Mouse (Mus musculus): ENCODE measurements around the gene Nanp. TPM values are rescaled to one million over a fixed set of nuclear protein-coding genes. Genes with fewer than 3 reads are reported as not detected.

Nanp gene
- polyA plus RNA-seq, 1 experiment, result 7.9 TPM

DNA sequence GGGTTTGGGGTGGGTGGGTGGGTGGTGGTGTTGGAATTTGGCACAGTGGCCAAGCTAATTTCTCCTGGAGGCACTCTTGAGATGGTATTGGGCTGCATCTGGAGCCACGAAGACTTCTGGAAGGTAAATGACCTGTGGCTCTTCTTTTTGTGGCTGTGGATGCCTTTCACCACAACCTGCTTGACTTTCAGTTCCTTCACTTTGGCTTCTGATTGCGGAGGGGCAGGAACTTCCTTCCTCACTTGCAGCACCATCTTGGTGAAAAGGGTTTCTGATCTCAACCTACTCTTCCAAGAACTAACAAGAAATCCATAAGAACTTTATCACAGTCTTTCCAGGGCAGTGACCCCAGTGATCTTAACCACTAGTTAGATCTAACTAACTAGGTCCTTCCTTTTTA, 23.9 kb downstream of the Nanp start:
- Histone ChIP-seq H3K4me3 (replicated peaks) (no peak overlapping the region), H3K27me3 (replicated peaks) (no peaks in the 10 kb centered on the region), H3K4me1 (peaks cover 32% of the 10 kb centered on the region), H3K9me3 (no peaks in the 10 kb centered on the region), H3K36me3 (replicated peaks; ENCODE audit: low read length) (no peaks in the 10 kb centered on the region)
- TF ChIP-seq FLI1 (IDR thresholded peaks at IDR 0.05; ENCODE audit: low read length), result no peak
- TF ChIP-seq GATA1 (IDR thresholded peaks at IDR 0.05; ENCODE audit: borderline replicate concordance, low read length), result no peak

- no peak overlapping the region for H3K4me3 ChIP-seq (replicated peaks)
- H3K4me1 ChIP-seq, result peaks cover 67% of the 10 kb centered on the region
- TF ChIP-seq GATA1 (IDR thresholded peaks at IDR 0.05; ENCODE audit: borderline replicate concordance, low read length) (0 out of 3 replicates have a peak, but pooled peaks have one; percentile 23), FLI1 (IDR thresholded peaks at IDR 0.05; ENCODE audit: low read length) (no peak)
- no peaks in the 10 kb centered on the region for H3K9me3 ChIP-seq
- peaks cover 13% of the 10 kb centered on the region for H3K27me3 ChIP-seq (replicated peaks)
- no peaks in the 10 kb centered on the region for H3K36me3 ChIP-seq (replicated peaks; ENCODE audit: low read length)
Observed at GRCm38 (mm10) chr2:151011273-151011672, 27.9 kb downstream of the Nanp start.

DNA sequence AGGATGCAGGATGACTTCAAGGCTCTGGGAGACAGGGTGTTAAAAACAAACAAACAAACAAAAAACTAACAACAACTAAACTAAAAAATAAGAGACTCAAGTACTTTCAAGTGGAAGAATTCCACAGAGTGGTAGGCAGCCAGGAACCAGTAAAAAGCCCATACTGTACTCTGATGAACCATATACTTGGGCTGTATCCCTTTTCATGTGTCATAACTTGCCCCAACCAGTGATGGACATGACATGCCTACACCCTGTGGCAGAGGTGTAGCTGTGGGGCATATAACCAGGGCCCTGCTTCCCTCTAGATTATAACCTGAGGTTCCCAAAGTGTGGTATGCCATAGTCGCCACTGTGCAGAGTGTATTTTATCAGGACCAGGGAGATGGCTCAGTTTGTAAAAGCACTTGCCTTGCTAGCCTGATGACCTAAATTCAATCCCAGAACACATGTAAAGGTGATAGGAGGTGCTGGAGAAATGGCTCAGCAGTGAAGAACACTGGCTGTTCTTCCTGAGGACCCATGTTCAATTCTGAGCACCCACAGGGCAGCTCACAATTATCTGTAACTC, 29.6 kb downstream of the Nanp start:
- peaks cover 71% of the 10 kb centered on the region for H3K4me1 ChIP-seq
- H3K36me3 ChIP-seq (replicated peaks; ENCODE audit: low read length), result peaks cover 4% of the 10 kb centered on the region
- H3K27me3 ChIP-seq (replicated peaks), result peaks cover 13% of the 10 kb centered on the region
- TF ChIP-seq GATA1 (IDR thresholded peaks at IDR 0.05; ENCODE audit: borderline replicate concordance, low read length), result no peak
- no peak for TF ChIP-seq FLI1 (IDR thresholded peaks at IDR 0.05; ENCODE audit: low read length)
- H3K4me3 ChIP-seq (replicated peaks), result peak overlapping the region; percentile 96
- H3K9me3 ChIP-seq, result no peaks in the 10 kb centered on the region

DNA sequence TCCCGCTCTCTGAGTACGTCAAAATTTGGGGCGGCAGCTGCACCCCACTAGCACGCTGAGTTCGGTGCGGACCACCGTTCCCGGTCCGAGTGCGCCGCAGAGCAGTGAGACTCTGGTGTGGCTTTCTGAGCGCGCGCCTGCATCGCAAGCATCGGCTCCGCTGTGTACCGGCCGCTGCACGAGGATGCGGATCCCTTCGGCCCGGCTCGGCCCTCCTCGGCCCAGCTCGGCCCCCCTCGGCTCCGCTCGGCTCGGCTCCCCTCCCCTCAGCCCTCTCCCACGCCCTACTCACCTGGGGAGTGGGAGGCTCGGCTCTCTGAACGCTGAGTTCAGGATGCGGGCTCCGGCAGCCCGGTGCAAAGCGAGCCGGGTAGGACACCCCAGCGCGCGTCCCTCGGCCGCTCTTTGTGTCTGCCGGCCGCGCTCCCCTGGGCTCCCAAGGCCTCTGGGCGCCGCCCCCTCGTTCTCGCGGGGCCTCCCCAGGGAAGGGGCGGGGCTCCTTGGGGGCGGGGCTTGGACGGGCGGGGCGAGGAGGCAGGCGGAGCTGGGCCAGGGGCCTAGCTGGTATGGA, 30.2 kb downstream of the Nanp start:
- peaks cover 13% of the 10 kb centered on the region for H3K27me3 ChIP-seq (replicated peaks)
- peaks cover 4% of the 10 kb centered on the region for H3K36me3 ChIP-seq (replicated peaks; ENCODE audit: low read length)
- H3K4me1 ChIP-seq, result peaks cover 74% of the 10 kb centered on the region
- H3K4me3 ChIP-seq (replicated peaks), result peak overlapping the region; percentile 96
- TF ChIP-seq FLI1 (IDR thresholded peaks at IDR 0.05; ENCODE audit: low read length) (no peak), GATA1 (IDR thresholded peaks at IDR 0.05; ENCODE audit: borderline replicate concordance, low read length) (no peak)
- no peaks in the 10 kb centered on the region for H3K9me3 ChIP-seq

GRCm38 (mm10) chr2:151008517-151008932, 30.7 kb downstream of the Nanp start:
- H3K9me3 ChIP-seq, result no peaks in the 10 kb centered on the region
- peaks cover 79% of the 10 kb centered on the region for H3K4me1 ChIP-seq
- H3K27me3 ChIP-seq (replicated peaks), result peaks cover 13% of the 10 kb centered on the region
- TF ChIP-seq FLI1 (IDR thresholded peaks at IDR 0.05; ENCODE audit: low read length) (no peak), GATA1 (IDR thresholded peaks at IDR 0.05; ENCODE audit: borderline replicate concordance, low read length) (no peak)
- peaks cover 4% of the 10 kb centered on the region for H3K36me3 ChIP-seq (replicated peaks; ENCODE audit: low read length)
- H3K4me3 ChIP-seq (replicated peaks), result peak overlapping the region; percentile 96

DNA sequence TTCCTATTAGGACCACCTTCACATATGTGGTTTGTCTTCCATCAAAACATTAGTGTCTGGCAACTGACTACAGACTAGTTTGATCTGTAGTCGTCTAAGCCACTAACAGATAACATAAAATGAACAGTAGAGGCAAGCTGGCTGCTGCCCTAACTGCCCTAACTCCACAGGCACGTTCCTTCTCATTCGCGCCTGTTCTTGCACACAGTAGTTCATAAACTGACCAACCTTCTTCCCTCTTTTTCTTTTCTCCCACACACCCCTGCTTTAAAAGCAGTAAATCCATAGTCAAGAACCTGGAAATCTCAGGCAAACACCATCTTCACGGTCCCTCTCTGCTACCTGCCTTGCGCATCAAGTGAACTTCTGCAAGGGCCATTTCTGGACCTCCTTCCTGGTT, 31.2 kb downstream of the Nanp start:
- no peak for TF ChIP-seq FLI1 (IDR thresholded peaks at IDR 0.05; ENCODE audit: low read length)
- no peak for TF ChIP-seq GATA1 (IDR thresholded peaks at IDR 0.05; ENCODE audit: borderline replicate concordance, low read length)
- H3K4me3 ChIP-seq (replicated peaks), result peak overlapping the region; percentile 96
- no peaks in the 10 kb centered on the region for H3K9me3 ChIP-seq
- peaks cover 13% of the 10 kb centered on the region for H3K27me3 ChIP-seq (replicated peaks)
- H3K36me3 ChIP-seq (replicated peaks; ENCODE audit: low read length), result peaks cover 4% of the 10 kb centered on the region
- H3K4me1 ChIP-seq, result peaks cover 78% of the 10 kb centered on the region

DNA sequence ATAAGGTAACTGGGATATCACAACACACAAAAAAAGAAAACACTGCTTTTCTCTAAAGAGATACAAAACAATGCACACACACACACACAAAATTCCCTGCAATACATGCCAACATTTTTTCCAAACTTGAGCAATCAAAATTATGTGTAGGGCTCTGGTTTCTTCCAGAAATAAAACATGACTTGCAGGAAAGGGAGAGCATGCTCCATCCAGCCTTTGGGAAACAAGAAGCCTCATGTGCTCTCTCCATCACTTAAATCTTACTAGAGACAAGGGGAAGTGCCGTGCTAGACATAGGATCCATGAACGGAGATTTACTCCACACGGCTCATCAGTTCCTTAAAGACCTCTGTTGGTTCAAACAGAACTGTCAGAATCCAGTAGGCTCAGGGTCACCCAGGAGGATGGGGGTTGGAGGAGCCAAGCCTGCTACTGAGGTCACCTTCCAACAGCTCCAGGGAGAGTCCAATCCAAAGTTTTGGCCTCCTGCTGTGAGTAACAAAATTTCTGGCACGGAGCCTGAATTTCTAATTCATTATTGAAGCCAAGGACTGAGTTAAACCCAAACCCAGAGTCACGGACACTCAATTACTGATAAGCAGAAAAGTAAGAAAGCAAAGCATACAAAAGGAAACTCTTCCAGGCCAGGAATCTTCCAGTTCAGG, 32.8 kb downstream of the Nanp start:
- no peak for TF ChIP-seq FLI1 (IDR thresholded peaks at IDR 0.05; ENCODE audit: low read length)
- TF ChIP-seq GATA1 (IDR thresholded peaks at IDR 0.05; ENCODE audit: borderline replicate concordance, low read length), result no peak
- H3K9me3 ChIP-seq, result no peaks in the 10 kb centered on the region
- peaks cover 4% of the 10 kb centered on the region for H3K36me3 ChIP-seq (replicated peaks; ENCODE audit: low read length)
- H3K27me3 ChIP-seq (replicated peaks), result peaks cover 13% of the 10 kb centered on the region
- H3K4me1 ChIP-seq, result peaks cover 90% of the 10 kb centered on the region
- peak overlapping the region; percentile 1 for H3K4me3 ChIP-seq (replicated peaks)

GRCm38 (mm10) chr2:151004390-151004789, 34.8 kb downstream of the Nanp start:
- Histone ChIP-seq H3K9me3 (no peaks in the 10 kb centered on the region), H3K27me3 (replicated peaks) (peaks cover 13% of the 10 kb centered on the region), H3K4me1 (peaks cover 88% of the 10 kb centered on the region), H3K4me3 (replicated peaks) (peak overlapping the region; percentile 66), H3K36me3 (replicated peaks; ENCODE audit: low read length) (peaks cover 4% of the 10 kb centered on the region)
- no peak for TF ChIP-seq FLI1 (IDR thresholded peaks at IDR 0.05; ENCODE audit: low read length)
- no peak for TF ChIP-seq GATA1 (IDR thresholded peaks at IDR 0.05; ENCODE audit: borderline replicate concordance, low read length)

- H3K9me3 ChIP-seq, result no peaks in the 10 kb centered on the region
- no peak overlapping the region for H3K4me3 ChIP-seq (replicated peaks)
- H3K36me3 ChIP-seq (replicated peaks; ENCODE audit: low read length), result peaks cover 5% of the 10 kb centered on the region
- peaks cover 12% of the 10 kb centered on the region for H3K27me3 ChIP-seq (replicated peaks)
- TF ChIP-seq FLI1 (IDR thresholded peaks at IDR 0.05; ENCODE audit: low read length), result no peak
- TF ChIP-seq GATA1 (IDR thresholded peaks at IDR 0.05; ENCODE audit: borderline replicate concordance, low read length), result no peak
- peaks cover 92% of the 10 kb centered on the region for H3K4me1 ChIP-seq
Observed at GRCm38 (mm10) chr2:151003796-151004195, 35.4 kb downstream of the Nanp start.

GRCm38 (mm10) chr2:151001619-151002175, 37.5 kb downstream of the Nanp start:
- Histone ChIP-seq H3K27me3 (replicated peaks) (no peaks in the 10 kb centered on the region), H3K4me3 (replicated peaks) (peak overlapping the region; percentile 50), H3K36me3 (replicated peaks; ENCODE audit: low read length) (peaks cover 25% of the 10 kb centered on the region), H3K9me3 (no peaks in the 10 kb centered on the region), H3K4me1 (peaks cover 94% of the 10 kb centered on the region)
- no peak for TF ChIP-seq FLI1 (IDR thresholded peaks at IDR 0.05; ENCODE audit: low read length)
- no peak for TF ChIP-seq GATA1 (IDR thresholded peaks at IDR 0.05; ENCODE audit: borderline replicate concordance, low read length)
